Mouse (Mus musculus) testis, adult 2 months (tissue): ENCODE measurements around the gene Cercam. TPM values are rescaled to one million over a fixed set of nuclear protein-coding genes. Genes with fewer than 3 reads are reported as not detected.

Experiments used
- H3K27ac ChIP-seq: fragments of 200-500 bp; 2 replicates; pipeline ENCODE4 v1.5.1; 2012; ENCODE audit warnings: low read depth, low read length; ENCODE audit not compliant: control insufficient read depth, insufficient read depth
- H3K27me3 ChIP-seq: fragments of 200-500 bp; 2 replicates; pipeline ENCODE4 v1.6.1; 2012; ENCODE audit warnings: mild to moderate bottlenecking, low read length, moderate library complexity; ENCODE audit not compliant: control insufficient read depth, insufficient read depth
- H3K36me3 ChIP-seq: fragments of 200-500 bp; 2 replicates; pipeline ENCODE4 v1.6.1; 2012; ENCODE audit warnings: mild to moderate bottlenecking, low read length; ENCODE audit not compliant: control insufficient read depth, insufficient read depth
- H3K4me1 ChIP-seq: fragments of 200-500 bp; 2 replicates; pipeline ENCODE4 v1.6.1; 2012; ENCODE audit warnings: low read length; ENCODE audit not compliant: control insufficient read depth, insufficient read depth
- H3K4me3 ChIP-seq: fragments of 200-500 bp; 2 replicates; pipeline ENCODE4 v1.5.1; 2012; ENCODE audit warnings: low read depth, mild to moderate bottlenecking, low read length, moderate library complexity, mixed read lengths; ENCODE audit not compliant: control insufficient read depth
- CTCF ChIP-seq: fragments of 200-500 bp; IDR thresholded peaks from 2 replicates; pipeline ENCODE4 v1.5.1; 2012; ENCODE audit warnings: low read depth, mild to moderate bottlenecking, inconsistent platforms, low read length, moderate library complexity; ENCODE audit not compliant: control insufficient read depth, insufficient read depth, insufficient replicate concordance
- POLR2A ChIP-seq: fragments of 200-500 bp; IDR thresholded peaks from 2 replicates; pipeline ENCODE4 v1.6.1; 2012; ENCODE audit warnings: low read depth, mild to moderate bottlenecking, inconsistent platforms, low read length, moderate library complexity; ENCODE audit not compliant: control insufficient read depth
- polyA plus RNA-seq: library from polyadenylated mRNA; depleted of rRNA; stranded (reverse); fragments of >200 nt; gene quantifications from 2 replicates; pipeline ENCODE4 v1.2.3, GENCODE M21; 2012; rRNA removed

Cercam gene
- polyA plus RNA-seq, 1 experiment: 10.1 TPM

DNA sequence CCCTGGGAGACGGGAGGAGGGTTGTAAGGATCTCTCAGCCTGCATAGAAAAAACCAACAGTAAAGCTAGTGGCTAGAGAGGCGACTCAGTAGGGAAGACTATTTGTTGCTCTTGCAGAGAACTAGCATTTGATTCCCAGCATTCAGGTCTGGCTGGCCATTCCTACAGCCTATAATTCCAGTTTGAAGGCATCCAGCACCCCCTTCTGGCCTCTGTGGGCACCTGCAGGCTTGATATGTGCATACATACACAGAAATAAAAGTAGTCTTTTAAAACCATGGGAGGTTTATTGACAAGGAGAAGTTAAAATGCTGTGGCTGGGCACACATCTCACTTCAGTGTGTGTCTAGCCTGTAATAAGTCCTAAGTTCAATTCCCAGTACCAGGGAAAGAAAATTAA lies 41.1 kb downstream of the Cercam start:
- TF ChIP-seq POLR2A (no peak), CTCF (no peak)
- Histone ChIP-seq H3K36me3 (no peaks in the 10 kb centered on the region; the same call in 1 of the 2 replicates), H3K4me3 (no peak overlapping the region), H3K27ac (no peak overlapping the region), H3K4me1 (no peaks in the 10 kb centered on the region), H3K27me3 (no peaks in the 10 kb centered on the region)

DNA sequence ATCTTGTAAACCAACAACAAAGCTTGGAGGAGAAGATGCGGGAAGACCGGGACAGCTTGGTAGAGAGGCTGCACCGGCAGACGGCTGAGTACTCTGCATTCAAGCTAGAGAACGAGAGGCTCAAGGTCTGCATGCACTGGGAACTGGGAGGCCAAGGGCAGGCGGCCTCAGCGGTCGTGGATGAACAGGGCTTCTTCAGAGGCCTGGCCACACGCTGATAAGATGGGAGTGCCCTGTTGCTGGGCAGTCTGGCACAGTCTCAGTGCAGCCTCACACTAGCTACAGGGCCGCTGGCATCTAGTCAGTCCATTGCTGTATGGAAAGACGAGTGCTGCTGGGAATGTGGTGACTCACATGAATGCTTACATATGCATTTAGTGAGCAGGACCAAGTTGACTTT lies 48.7 kb downstream of the Cercam start:
- Histone ChIP-seq H3K36me3 (peaks cover 1% of the 10 kb centered on the region), H3K4me3 (no peak overlapping the region), H3K27me3 (no peaks in the 10 kb centered on the region), H3K27ac (0 out of 2 replicates have a peak overlapping the region, but pooled peaks have one; percentile 4), H3K4me1 (no peaks in the 10 kb centered on the region)
- no peak for TF ChIP-seq CTCF
- TF ChIP-seq POLR2A: no peak

DNA sequence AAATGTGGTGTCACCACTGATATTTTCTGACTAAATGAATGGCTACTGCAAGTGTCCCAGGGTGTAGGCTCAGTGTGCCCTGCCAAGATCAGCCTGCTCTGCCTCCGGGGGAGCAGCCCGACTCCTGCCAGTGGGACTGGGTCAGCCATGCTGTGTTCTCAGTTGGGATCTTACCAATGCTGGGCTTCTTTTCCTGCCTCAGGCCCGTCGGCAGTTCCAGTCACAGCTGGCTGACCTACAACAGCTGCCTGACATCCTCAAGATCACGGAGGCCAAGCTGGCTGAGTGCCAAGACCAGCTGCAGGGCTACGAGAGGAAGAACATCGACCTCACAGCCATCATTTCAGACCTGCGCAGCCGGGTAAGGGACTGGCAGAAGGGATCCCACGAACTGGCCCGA lies 53.0 kb downstream of the Cercam start:
- no peak for TF ChIP-seq CTCF
- TF ChIP-seq POLR2A: no peak
- no peaks in the 10 kb centered on the region for H3K27me3 ChIP-seq
- peaks cover 3% of the 10 kb centered on the region for H3K36me3 ChIP-seq
- H3K4me1 ChIP-seq: no peaks in the 10 kb centered on the region
- no peak overlapping the region for H3K27ac ChIP-seq
- H3K4me3 ChIP-seq: no peak overlapping the region

DNA sequence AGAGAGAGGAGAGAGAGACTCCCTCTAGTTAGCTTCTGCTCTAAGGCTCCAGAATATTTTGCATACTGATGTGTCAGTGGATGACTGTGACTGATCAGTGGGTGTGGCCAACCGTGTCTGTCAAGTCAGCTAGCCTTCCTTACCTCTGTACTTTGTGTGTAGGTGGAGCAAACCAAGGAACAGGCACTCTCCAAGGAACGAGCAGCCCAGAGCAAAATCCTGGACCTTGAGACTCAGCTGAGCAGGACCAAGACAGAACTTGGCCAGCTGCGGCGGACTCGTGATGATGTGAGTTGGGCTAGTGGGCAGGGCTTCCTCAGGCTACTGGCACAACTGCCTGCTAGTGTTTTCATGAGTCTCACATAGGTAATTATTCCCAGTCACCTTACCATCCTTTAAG lies 57.6 kb downstream of the Cercam start:
- H3K27ac ChIP-seq: no peak overlapping the region
- peaks cover 1% of the 10 kb centered on the region for H3K36me3 ChIP-seq
- TF ChIP-seq POLR2A (no peak), CTCF (no peak)
- H3K4me1 ChIP-seq: no peaks in the 10 kb centered on the region
- no peak overlapping the region for H3K4me3 ChIP-seq
- H3K27me3 ChIP-seq: no peaks in the 10 kb centered on the region

DNA sequence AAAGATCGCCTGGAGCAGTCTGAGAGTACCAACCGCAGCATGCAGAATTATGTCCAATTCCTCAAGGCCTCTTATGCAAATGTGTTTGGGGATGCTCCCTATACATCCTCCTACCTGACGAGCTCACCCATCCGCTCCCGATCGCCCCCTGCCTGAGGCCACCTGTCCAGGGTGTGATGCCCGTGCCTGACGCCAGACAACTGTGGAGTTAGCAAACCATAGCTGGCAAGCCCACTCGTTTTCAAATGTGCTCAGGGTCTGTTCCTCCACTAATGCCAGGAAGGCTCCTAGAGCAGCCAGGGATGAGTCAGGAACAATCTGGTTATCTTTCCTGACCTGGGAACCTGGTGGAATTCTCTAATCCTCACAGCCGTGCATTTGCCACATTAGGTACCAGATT lies 61.5 kb downstream of the Cercam start:
- H3K27ac ChIP-seq: no peak overlapping the region

DNA sequence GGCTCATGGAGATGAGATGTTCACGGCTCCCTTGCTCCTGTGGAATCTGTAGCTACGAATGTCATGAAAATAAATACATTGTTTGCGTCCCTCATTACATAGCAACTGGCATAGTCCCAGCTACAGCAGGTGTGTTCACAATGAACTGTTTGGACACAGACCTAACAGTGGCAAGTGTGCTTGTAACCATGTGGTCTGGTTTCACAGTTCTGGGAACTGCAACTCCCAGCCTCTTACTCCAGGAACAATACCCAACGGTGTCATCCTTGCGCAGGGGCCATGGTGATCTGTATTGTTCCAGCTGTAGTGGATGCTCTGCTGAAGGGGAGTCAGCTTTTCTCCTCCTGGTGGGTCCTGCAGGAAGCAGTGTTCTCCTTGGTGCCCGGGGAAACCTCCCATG lies 62.2 kb downstream of the Cercam start:
- H3K27ac ChIP-seq: no peak overlapping the region
- TF ChIP-seq CTCF (no peak), POLR2A (no peak)
- no peaks in the 10 kb centered on the region for H3K4me1 ChIP-seq
- H3K36me3 ChIP-seq: no peaks in the 10 kb centered on the region
- no peaks in the 10 kb centered on the region for H3K27me3 ChIP-seq
- no peak overlapping the region for H3K4me3 ChIP-seq

More for the DNA sequence above, 61.5 kb downstream of the Cercam start:
- no peaks in the 10 kb centered on the region for H3K27me3 ChIP-seq
- TF ChIP-seq POLR2A (no peak), CTCF (no peak)
- no peaks in the 10 kb centered on the region for H3K4me1 ChIP-seq
- H3K36me3 ChIP-seq: no peaks in the 10 kb centered on the region
- H3K4me3 ChIP-seq: no peak overlapping the region

Other genes with a start within 250 kb of the Cercam start
- 58.8 and 59.2 TPM in 2 replicates for gene Rapgef1, start 249.4 kb upstream of the Cercam start, polyA plus RNA-seq
- 0.28 and 0.47 TPM in 2 replicates for gene Gm13420, start 117.5 kb upstream of the Cercam start, polyA plus RNA-seq
- gene Gm13547, start 109.9 kb upstream of the Cercam start, polyA plus RNA-seq: 130 and 146 TPM in 2 replicates
- 125 and 134 TPM in 2 replicates for gene Coq4, start 81.7 kb upstream of the Cercam start, polyA plus RNA-seq
- gene Trub2, start 80.7 kb upstream of the Cercam start, polyA plus RNA-seq: 12.4 and 16.8 TPM in 2 replicates
- gene Slc27a4, start 66.5 kb upstream of the Cercam start, polyA plus RNA-seq: 4.1 and 5.5 TPM in 2 replicates
- 22.7 and 25.1 TPM in 2 replicates for gene Urm1, start 49.1 kb upstream of the Cercam start, polyA plus RNA-seq
- gene Odf2, start 20.1 kb downstream of the Cercam start, polyA plus RNA-seq: 1,873 and 2,193 TPM in 2 replicates
- 31.4 and 36.0 TPM in 2 replicates for gene Gle1, start 66.3 kb downstream of the Cercam start, polyA plus RNA-seq
- 112 and 117 TPM in 2 replicates for gene Sptan1, start 96.4 kb downstream of the Cercam start, polyA plus RNA-seq
- gene Wdr34, start 179.7 kb downstream of the Cercam start, polyA plus RNA-seq: 77.0 and 84.3 TPM in 2 replicates
- gene Set, start 188.2 kb downstream of the Cercam start, polyA plus RNA-seq: 32.7 and 38.9 TPM in 2 replicates
- 5.8 and 6.0 TPM in 2 replicates for gene Pkn3, start 208.5 kb downstream of the Cercam start, polyA plus RNA-seq
- 156 and 170 TPM in 2 replicates for gene Zdhhc12, start 224.5 kb downstream of the Cercam start, polyA plus RNA-seq